Mouse (Mus musculus) retina, postnatal 1 day (tissue): ENCODE measurements at regions not wholly inside any gene's neighbourhood (a gene's known extent, or its start where the extent isn't known, plus 50 kb on each side); places are given as distances from the start of the nearest gene placed in this dataset.

Experiments
- DNase-seq: peaks from one replicate; pipeline ENCODE4 v3.0.0-alpha.2; 2012

DNA sequence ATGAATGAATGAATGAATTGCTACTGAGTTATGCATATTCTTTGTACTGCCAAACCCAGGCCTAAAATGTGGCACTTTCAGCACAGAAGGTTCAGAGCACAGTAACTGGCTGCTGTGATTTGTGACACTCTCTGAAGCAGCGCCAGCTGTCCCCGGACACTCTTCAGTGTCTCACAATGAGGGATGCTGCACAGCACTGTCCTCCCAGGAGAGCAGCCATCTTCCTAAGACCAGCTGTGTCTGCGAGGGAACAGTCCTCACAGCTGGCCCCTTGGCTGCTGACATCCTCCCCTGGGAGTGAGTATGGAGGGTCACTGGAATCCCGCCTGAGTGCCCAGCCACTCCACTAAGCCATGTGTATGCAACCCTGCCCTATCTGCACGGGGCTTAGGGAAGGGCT is 265.9 kb upstream of the Zfp637 start:
- no peak for DNase-seq

DNA sequence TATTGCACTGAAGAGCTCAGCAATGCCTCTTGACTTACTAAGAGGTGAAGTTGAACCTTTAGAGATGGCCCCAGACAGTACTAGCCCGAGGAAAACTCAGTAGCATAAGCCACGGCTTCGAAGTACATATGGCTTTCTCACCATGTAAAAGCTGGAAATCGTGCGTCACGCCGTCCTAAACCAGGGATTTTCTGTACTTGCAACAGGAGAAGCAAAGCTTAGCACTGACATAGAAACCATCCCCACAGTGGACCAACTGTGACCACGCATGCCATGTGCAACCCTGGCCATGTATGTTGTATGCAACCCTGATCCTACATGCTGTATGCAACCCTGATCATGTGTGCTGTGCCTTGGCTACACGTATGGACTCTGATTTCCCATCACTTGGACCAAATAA is 265.0 kb upstream of the Zfp637 start:
- DNase-seq, result no peak

DNA sequence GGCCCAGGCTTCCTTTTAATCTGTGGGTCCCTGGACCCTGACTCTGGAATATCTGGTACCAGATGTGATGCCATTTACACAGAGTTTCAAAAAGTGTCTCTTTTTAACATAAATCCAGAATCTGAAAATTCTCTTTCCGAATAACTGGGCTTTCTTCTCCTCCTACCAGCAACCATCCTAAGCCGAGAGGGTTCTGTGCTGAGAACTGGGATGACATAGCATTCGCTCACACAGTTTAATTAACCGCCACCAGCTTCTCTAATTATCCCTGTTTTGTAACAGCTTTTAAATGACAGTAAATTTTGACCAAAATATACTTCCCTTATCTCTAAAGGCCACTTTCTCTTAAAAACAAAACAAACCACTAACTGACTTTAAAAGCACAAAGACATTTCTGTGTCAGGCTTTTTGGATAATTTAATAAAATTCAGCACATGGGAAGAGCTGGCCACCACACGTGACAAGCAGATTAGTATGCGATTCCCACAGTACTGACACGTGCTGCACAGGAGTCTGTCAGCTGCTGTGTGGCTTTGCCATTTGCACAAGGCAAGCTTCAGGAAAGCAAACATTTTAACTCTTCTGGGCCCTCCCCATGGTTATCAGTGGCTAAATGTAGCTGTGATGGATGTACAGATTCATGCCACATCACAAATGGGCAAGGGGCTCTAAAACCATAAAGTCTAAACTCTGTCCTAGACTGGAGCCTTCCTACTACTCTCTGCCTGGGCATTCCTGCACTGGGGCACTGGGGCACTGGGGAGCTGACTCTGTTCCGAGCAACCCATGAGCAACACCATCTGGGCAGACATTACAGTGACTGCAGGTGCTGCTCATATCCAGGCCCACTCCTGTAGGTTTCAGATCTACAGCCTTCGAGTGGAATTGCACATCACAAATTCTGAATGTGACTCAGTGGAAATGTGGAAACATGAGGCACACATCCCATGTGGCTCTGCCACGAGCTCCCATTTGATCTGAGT is 263.1 kb upstream of the Zfp637 start:
- no peak for DNase-seq

DNA sequence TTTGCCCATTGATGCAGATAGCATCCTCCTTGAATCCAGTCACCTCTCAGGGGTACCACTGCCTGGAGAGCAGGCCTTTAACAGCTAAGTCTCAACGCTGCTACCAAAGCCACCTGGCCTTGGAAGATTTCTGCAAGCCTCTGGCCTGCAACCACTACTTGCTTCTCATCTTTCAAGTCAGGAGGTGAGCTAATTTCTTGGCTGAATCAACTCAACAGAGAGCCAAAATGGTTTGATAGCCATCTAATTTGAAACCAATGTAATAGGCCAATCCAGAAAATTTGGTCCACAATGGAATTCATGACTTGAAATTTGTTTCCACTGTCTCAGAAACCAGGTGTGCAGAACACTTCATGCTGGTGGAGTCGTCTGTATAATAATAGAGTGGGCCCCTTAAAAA is 260.0 kb upstream of the Zfp637 start:
- no peak for DNase-seq

DNA sequence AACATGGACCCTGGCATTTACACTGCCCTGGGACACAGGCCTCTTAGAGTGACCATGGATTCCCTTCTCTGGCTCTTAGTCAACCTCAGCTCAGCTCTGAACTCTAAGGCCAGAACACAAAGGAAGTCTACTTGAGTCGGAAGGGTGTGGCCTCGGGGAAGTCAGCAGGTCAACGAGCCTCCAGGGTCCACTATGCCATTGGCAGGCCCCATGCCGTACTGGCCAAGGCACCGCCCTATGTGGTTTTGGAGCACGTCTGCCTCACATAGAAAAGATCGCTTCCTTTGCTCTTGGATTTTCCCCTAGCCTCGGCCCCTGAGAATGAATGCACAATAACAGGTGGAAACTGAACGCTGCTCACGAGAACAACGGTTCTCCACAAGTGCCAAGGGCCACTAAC is 257.9 kb upstream of the Zfp637 start:
- DNase-seq, result no peak

DNA sequence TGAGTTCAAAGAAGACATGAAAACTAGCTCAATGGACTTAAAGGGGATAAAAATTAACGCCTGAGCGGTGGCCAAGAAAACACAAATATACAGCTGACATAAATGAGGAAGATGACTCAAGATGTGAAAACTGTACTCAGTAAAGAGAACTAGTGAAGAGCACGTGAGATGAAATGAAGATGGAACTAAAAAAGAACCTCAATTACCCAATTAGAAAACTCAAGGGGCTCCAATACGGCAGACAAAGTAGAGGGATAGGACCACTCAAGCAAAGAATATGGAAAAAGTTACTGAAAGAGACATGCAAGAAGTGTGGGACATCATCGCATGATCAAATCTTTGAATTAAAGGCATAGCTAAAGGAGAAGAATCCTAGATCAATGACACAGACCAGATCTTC is 256.4 kb upstream of the Zfp637 start:
- DNase-seq, result no peak

DNA sequence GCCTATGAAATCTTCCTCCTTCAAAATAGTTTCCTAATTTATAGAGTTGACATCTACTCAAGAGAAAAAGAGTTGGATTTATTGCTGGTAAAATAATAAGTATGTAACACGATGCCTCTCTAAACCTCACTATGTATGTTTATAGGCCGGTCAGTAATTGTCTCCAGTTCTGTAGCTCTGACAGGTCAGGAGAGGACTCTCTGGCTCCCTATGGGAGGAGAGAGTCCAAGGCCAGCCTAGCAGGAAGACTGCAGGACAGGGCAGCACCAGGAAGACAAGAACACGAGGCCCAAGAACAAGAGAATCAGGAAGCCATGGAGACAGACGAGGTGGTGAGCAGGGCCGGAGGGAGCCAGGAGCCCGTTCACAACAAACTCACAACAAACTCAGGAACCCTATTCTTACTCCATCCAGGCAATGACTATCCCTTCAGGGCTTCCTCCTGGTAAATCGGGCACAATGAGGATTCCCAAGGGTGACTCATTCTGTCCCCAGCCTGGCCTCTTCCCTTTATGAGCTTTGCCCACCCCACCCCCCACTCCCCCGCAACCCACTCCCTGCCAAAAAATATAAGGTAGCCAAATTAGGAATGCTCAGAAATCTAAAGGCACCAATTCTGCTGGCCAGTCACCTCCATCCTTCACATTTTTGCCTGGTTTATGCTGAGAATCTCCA is 244.7 kb upstream of the Zfp637 start:
- DNase-seq, result no peak

DNA sequence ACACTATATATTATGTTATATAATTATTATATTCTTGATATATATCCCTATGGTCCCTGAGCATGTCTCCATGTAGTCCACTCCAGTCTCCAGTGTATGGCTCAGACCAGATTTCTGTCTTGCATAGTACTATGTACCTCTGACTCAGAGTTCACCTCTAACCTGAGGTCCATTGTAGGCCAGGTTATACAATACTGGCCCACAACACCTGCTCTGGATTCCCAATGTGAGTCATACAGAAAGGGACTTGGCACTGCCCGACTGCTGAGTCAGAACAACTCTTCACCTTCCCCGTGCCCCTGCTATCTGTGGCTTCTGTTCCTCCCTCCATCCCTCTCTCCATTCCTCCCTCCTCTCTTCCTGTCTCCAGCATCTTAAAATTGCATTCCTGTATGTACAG is 236.1 kb upstream of the Zfp637 start:
- DNase-seq, result no peak

DNA sequence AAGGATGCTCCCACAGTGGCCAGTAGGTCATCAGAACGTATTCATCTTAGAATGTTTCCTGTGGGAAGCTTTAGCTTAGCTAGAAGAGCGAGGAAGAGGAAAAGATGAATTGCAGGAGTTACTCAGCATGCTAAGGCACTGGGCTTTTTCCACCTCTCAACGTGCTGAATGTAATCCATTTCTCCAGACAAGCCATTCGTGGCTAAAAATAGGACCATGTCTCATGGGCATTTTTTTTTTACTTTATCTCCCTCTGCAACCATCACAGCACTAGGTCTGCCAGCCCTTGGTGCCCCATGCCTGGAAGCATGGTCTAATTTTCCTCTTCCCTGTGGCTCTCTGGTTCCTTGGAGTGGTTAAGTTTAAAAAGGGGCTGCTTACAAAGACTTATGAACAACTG is 235.3 kb upstream of the Zfp637 start:
- no peak for DNase-seq

DNA sequence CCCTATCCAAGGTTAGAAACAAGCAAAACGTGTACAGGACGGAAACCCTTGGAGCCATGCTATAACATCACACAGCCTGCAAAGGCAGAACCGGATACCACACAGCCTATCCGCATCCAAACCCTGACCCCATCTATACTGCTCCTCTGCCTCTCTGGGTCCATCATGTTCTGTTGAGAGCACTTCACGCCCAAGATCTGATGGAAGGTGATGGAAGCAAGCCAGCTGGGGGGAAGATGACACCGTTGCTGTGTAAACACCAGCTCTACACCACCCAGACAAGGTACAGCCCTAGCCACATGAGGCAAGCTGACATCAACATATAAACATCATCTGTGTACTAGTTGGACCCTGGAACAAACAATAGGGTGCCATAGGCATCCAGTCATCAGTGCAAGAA is 234.8 kb upstream of the Zfp637 start:
- DNase-seq, result no peak

DNA sequence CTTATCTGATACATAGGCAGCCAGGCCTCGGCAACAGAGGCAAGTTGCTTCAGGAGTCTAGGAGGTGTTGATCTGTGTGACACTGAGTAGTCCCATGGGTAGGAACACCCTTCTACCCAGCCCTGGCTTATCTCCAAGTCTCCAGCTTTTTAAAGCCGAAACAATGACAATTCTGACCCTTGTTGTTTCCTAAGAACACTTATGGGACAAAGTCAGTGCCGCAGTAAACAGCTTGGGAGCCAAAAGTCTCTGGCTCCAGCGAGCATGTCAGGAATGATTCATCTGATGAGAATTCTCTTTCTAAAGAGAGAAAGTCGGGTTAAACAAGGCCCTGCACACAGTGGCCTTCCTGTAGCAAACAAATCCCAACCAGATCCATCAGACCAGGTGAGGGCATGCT is 234.0 kb upstream of the Zfp637 start:
- no peak for DNase-seq

DNA sequence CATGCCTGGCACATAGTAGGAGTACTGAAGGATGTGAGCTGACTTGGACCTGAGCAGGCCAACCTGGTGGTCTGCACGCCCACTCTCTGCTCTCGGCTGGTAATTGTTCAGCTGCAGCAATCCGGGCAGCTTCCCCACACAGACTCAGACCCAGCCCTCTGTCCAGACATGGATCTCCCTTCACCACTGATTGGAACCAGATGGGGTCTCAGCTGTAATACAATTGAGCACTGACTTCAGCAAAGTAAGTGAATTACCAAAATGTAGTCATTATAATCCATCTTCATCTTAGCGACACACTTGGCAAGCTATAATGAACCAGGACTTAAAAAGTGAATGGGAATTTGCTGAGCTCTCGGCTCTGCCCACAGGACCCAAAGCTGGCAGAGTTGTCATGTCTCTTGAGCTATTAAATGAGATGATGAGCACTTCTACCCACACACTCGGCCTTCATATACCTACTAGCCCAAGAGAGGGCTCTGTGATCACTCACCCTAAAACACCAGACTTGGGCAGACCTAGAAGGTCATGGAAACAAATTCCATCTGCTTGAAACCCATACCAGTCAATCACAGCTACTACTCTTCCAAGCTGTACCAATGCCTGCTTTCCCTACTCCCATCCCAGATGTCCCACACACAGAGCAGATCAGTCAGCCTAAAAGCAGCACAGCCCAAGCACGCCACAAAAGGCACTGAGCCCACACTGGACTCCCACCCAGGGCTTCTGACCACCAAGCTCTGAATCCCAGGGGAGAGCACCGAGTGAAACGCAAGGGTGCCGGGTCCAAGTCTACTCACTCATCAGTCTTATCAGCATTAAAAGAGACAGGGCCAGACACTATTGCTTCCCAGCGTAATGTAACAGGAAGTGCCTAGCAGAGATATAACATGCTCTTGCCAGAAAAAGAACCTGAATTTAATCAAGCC is 231.2 kb upstream of the Zfp637 start:
- no peak for DNase-seq

DNA sequence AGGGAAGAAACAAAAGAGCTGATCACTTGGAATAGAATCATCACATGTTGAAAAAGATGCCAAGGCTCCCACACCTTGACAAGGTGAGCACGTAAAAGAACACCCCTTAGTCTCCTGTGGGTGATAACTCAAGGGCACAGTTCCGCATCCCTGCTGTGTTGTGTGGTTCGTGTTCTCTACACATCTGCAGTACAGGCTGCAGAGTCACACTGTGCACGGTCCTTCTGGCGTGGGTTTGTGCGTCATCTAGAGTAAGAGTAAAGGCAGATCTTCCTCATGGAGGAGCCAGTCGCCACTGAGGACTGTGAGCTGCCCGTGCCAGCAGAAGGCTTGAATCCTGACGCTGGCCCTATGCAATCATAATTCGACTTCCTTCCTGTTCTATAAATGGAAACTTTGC is 229.7 kb upstream of the Zfp637 start:
- DNase-seq, result no peak

DNA sequence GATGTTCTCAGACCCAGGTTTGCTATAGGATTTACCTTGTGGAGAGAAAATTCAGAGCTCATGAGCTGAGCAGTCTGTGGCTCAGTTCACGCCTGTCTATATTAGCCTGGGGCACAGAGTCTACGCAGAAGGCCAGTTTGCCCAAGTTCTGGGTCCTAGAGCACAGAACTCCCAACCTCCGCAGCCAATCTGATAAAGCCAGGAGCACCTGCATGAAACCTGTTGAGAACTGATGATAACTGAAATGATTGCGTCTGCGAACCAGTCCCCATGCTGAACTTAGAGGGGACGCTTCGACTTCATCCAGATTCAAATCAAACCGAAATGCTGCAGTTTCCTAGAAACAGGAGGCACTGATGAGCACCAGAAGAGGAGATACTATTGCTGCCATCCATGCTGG is 229.0 kb upstream of the Zfp637 start:
- DNase-seq, result no peak

DNA sequence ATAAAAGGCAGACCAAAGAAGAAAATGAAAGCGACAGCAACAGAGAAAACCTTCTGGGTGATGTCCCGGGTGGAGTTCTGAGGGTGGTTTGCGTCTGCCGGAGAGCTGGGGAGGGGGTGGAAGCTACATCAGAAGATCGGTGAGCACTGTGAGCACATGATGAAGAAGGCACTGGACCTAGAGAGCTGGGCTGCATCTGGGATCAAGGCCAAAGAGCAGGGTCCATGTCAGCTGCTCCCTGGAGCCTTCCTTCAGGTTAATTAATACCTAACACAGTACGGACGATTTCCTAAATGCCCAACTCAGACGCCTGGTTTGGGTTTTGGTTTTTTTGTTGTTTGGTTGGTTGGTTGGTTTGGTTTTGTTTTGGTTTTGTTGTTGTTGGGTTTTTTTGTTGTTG is 228.6 kb upstream of the Zfp637 start:
- DNase-seq, result no peak

DNA sequence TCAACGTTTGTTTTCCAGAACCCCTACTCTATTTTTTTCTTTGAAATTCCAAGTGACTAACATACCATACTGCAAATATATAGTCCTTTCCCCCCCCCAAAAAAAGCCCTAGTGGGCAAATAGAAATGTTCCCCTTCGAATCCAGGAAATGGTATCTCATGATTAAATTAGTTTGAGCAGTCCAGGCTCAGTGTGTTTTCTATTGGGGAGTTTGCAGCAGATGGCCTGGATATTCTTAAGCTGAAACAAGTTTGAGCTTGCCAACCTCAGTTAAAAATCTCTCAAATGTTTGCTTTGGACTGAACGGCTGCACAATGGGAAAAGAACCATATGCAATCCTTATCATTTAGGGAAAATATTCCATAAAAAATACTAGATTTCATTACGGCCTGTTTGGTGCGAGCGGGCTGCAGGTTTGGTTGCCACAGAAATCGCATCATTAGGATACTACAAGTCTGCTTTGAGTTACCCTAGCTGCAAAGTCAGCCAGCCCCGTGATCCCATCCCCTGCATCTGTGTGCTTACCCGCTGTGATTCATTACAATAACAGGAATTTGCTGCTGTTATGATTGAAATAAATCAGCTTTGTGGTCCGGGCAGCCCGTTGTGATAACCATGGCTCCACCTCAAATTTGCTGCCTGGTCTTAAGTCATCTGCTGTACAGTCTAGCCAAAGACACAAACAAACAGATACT is 227.2 kb upstream of the Zfp637 start:
- no peak for DNase-seq

DNA sequence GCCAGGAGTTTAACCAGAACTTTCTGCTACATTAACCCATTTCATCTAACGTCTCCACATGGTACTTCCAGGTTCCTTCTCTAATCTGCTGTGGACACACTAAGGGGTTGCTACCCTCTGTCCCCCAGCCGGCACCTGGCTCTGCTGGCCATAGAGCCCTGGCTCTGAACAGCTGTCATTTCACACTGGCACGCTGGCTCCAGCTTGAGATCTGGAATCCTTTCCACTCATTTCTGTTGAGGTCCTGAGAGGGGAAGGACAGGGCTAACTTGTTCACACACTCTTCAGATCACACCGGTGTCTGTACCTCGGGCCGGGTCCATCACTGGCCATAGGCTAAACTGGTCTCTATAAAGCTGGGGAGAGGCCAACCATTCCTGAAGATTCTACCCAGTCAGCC is 226.6 kb upstream of the Zfp637 start:
- DNase-seq, result no peak

DNA sequence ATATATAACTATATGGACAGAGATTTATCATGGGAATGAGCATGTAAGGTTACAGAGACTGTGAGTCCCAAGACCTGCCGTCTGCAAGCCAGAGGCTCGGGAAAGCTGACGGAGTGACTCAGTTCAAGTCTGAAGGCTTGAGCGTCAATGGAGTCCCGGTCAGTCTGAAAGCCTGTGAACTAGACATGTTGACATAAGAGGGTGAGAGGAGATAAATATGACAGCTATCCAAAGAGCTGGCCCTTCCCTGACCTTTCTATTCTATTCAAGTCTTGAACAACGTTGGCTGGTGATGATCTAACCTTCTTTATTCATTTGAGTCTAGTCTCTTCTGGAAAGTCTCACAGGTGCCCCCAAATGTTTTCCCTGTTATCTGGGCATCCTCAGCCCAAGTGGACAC is 223.8 kb upstream of the Zfp637 start:
- DNase-seq, result no peak

DNA sequence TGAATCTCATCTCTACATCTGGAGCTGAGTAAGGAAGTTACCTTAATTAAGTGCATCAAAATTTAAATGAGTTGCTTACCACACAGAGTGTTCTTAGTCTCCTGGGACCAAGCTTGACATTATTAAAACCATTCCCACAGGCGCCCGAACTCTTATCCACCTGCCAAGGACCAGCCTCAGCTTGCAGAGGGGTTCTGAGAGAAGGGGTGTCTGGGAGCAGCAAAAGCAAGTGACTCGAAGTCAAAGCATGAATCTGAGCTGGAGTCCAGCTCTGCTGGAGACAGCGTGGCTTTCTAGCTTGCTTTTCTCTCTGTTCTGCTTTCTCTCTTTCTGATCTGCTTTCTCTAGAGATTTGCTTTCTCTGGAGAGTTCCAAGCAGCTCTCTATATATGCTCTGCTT is 223.0 kb upstream of the Zfp637 start:
- no peak for DNase-seq

DNA sequence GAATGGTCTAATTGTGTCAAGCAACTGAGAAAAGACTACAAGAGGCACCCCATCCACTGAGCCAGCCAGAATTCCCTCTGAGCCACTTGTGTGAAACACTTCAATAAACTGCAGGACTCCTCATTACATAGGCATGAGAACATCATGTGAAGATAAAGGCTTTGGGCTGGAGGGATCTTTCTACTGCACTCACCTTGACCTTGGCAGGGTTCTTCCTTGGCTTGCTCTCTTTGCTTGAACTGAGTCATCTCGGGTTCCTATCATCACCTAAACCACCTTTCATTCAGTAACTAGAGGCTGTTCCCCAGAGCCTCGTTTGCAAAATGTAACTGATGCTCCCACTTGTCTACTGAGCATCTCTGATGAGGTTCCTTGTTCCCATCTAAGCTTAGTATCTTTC is 221.4 kb upstream of the Zfp637 start:
- DNase-seq, result no peak

DNA sequence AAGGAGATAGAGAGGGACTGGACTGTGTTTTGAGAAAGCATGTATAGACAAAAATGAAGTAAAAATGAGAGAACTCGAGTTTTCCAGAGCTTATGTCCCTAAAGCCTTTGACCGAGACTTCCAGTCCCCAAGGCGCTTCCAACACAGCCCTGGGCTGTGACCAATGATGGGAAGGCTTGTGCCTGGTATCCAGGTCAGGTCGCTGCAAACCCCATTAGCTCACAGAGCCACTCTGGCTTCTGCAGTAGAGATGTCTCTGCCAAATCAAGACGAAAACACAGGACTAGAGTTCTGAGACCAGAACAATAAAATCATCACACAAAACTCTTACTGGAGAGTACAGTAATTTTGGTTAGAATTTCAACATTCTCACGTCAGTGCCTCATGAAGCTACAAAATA is 218.5 kb upstream of the Zfp637 start:
- no peak for DNase-seq

DNA sequence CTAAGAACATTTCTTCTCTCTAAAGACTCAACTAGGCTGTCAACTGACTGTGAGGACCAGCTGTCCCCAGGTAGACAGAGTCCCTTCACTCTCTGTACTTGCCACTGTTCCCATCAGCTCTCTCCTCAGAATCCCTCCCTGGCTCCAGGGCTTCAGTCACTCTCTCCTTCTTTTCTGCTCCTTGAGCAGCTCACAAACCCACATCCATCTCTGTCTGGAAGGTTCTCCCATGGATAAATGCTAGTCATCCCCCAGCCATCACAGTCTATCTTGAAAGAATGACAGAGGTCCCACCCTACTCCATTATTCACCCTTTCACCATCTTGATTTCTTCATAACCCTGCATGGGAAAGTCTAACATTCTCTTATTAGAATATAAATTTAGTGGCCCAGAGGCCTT is 218.0 kb upstream of the Zfp637 start:
- no peak for DNase-seq

DNA sequence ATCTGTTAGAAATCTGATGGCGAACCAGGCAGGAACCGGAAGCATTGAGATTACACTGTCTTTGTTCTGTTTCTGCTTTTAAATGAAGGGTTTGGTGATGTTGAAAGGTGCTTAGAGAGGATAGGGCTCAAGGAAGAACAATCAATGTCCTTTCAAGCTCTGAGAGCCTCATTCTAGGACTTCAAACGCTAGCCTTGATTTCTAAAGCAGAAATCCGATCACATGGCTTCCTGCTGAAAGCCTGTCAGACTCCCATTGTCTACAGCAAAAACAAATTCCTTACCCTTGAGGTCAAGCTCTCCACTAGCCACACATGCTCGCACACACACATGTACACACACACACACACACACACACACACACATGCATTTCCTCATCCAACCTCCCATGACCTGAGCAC is 215.3 kb upstream of the Zfp637 start:
- DNase-seq, result no peak
